Mouse (Mus musculus): ENCODE measurements around the gene Map2k7.

- TF ChIP-seq POLR2A (IDR thresholded peaks at IDR 0.05; ENCODE audit: control insufficient read depth, extremely low read depth, insufficient read depth, low read length, poor library complexity), result no peak
- no peak for TF ChIP-seq CTCF (IDR thresholded peaks at IDR 0.05; ENCODE audit: borderline replicate concordance, control insufficient read depth, extremely low read depth, insufficient read depth, low read length, poor library complexity)
These were observed 10.6 kb upstream of the Map2k7 start for GRCm38 (mm10) chr8:4227919-4228318.

Measured in thymus, adult 2 months (tissue).